Mouse (Mus musculus): ENCODE data around the gene Fgfr1op2.

- TF ChIP-seq CTCF (IDR thresholded peaks at IDR 0.05; ENCODE audit: low read depth, low read length) (no peak), EP300 (IDR thresholded peaks at IDR 0.05; ENCODE audit: insufficient read depth, low read depth, low read length) (no peak), POLR2A (IDR thresholded peaks at IDR 0.05; ENCODE audit: insufficient read depth, low read length) (no peak)
These were observed 57.2 kb downstream of the Fgfr1op2 start for GRCm38 (mm10) chr6:146634015-146634722.
